Mouse (Mus musculus) spleen, embryonic (tissue): ENCODE results near the gene Gm17304.

ENCODE experiments used
- CTCF ChIA-PET: fragments of 350-600 bp; sonication (Branson Sonifier 250); formaldehyde crosslinking; loops from one replicate; lab custom pipeline; 2022; lab: Charles Lee

The Gm17304 gene

GRCm38 (mm10) chr5:106608798-106609197 is at the start of gene Gm17304:
Gene Gm17304, plus strand, starts transcription at chr5:106609098.
- CTCF ChIA-PET = no interaction called here

GRCm38 (mm10) chr5:106560631-106561498 is 48.0 kb upstream of the Gm17304 start:
- CTCF ChIA-PET = no interaction called here

GRCm38 (mm10) chr5:106561499-106561822 is 47.4 kb upstream of the Gm17304 start:
- CTCF ChIA-PET = no interaction called here

- CTCF ChIA-PET = no interaction called here
Measured at GRCm38 (mm10) chr5:106566025-106566424, 42.9 kb upstream of the Gm17304 start.

GRCm38 (mm10) chr5:106573742-106574559 is 34.9 kb upstream of the Gm17304 start:
- CTCF ChIA-PET = interaction anchor here (0.5 to 0.6 kb wide), 2 partner anchors 127 to 1691 kb away, joined by 3 to 4 read pairs; no protein-coding TSS in a partner anchor

- CTCF ChIA-PET = no interaction called here
Measured at GRCm38 (mm10) chr5:106574560-106574946, 34.3 kb upstream of the Gm17304 start.

GRCm38 (mm10) chr5:106575098-106575497 is 33.8 kb upstream of the Gm17304 start:
- CTCF ChIA-PET = no interaction called here

- CTCF ChIA-PET = interaction anchor here (0.7 kb wide), 1 partner anchor 21 kb away, joined by 5 read pairs; no protein-coding TSS in a partner anchor
Measured at GRCm38 (mm10) chr5:106577237-106577888, 31.5 kb upstream of the Gm17304 start.

GRCm38 (mm10) chr5:106580943-106581342 is 28.0 kb upstream of the Gm17304 start:
- CTCF ChIA-PET = interaction anchor here (0.6 kb wide), 1 partner anchor 1276 kb away, joined by 3 read pairs; no protein-coding TSS in a partner anchor

- CTCF ChIA-PET = interaction anchor here (0.5 kb wide), 1 partner anchor 96 kb away, joined by 8 read pairs; no protein-coding TSS in a partner anchor
Measured at GRCm38 (mm10) chr5:106589006-106589405, 19.9 kb upstream of the Gm17304 start.

GRCm38 (mm10) chr5:106589670-106590069 is 19.2 kb upstream of the Gm17304 start:
- CTCF ChIA-PET = no interaction called here

GRCm38 (mm10) chr5:106590686-106591085 is 18.2 kb upstream of the Gm17304 start:
- CTCF ChIA-PET = no interaction called here

GRCm38 (mm10) chr5:106594388-106594787 is 14.5 kb upstream of the Gm17304 start:
- CTCF ChIA-PET = no interaction called here

- CTCF ChIA-PET = no interaction called here
Measured at GRCm38 (mm10) chr5:106597472-106597871, 11.4 kb upstream of the Gm17304 start.

- CTCF ChIA-PET = no interaction called here
Measured at GRCm38 (mm10) chr5:106599482-106599881, 9.4 kb upstream of the Gm17304 start.

- CTCF ChIA-PET = no interaction called here
Measured at GRCm38 (mm10) chr5:106604381-106604780, 4.5 kb upstream of the Gm17304 start.

- CTCF ChIA-PET = no interaction called here
Measured at GRCm38 (mm10) chr5:106605096-106605495, 3.8 kb upstream of the Gm17304 start.

GRCm38 (mm10) chr5:106607081-106607480 is 1.8 kb upstream of the Gm17304 start:
- CTCF ChIA-PET = no interaction called here

GRCm38 (mm10) chr5:106612151-106612550 is 3.3 kb downstream of the Gm17304 start:
- CTCF ChIA-PET = no interaction called here

- CTCF ChIA-PET = no interaction called here
Measured at GRCm38 (mm10) chr5:106614570-106614969, 5.7 kb downstream of the Gm17304 start.

- CTCF ChIA-PET = no interaction called here
Measured at GRCm38 (mm10) chr5:106615006-106615405, 6.1 kb downstream of the Gm17304 start.

- CTCF ChIA-PET = no interaction called here
Measured at GRCm38 (mm10) chr5:106620446-106620845, 11.5 kb downstream of the Gm17304 start.
